Mouse (Mus musculus): ENCODE results near the gene Slc2a12. TPM values are rescaled to one million over a fixed set of nuclear protein-coding genes. Genes with fewer than 3 reads are reported as not detected.
A peak's percentile ranks its signal among the peaks of the same experiment; 100 is the strongest.

Slc2a12 gene
- total RNA-seq (2022), result 1 to 10 TPM; 3.0 to 6.4 (median 4.8) TPM

- DNase-seq (ENCODE audit: low spot score in 2 of 2), result peak; percentile 47 to 52
Measured at GRCm38 (mm10) chr10:22644853-22645491, at the start of gene Slc2a12. TSS of gene Slc2a12 (plus strand) at chr10:22645011.

DNA sequence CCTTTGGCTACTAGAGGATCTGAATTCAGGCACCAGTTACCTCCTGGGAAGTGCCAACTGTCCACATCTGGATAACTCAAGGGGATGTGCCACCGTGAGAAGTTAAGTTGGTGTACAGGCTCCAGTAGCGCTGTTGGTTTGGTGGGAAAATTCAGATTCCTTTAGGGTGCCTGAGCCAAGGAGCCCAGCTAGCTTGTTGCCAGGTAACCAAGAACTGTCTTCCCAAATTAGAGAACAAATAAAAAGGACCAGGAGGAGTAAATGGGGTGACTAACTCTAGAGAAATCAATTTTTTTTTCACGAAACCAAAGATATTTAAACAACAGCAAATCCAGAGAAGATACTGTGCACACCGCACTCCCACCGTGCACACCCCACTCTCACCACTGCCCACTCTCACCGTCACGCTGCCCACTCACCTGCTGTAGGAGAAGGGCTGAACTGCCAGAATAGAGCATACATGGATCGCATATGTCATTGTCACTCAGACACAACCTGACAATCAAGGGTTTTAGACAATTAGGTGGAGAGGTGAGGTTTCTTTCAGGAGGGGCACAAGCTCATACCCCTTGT, 45.8 kb upstream of the Slc2a12 start:
- DNase-seq (ENCODE audit: low spot score in 2 of 2), result no peak

GRCm38 (mm10) chr10:22601046-22601445, 43.8 kb upstream of the Slc2a12 start:
- no peak for DNase-seq (ENCODE audit: low spot score in 2 of 2)

- no peak for DNase-seq (ENCODE audit: low spot score in 2 of 2)
Measured at GRCm38 (mm10) chr10:22604801-22605200, 40.0 kb upstream of the Slc2a12 start.

DNA sequence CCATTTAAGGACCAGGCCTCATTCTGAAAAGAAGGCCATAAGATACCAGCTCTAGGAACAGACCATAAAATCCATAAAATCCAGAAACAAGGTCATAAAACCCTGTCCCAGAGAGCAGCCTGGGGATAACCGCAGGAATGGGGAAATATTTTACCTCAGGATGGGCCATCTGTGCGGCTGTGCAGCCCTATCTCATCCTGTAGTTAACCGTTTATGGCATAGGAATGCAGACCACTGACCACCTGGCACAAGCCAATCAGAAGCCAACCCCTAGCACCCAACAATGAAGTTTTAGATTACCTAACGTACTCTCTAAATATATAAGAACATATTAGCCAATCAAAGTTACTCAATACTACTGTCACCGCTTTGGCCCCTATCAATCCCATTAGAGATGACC, 36.5 kb upstream of the Slc2a12 start:
- DNase-seq (ENCODE audit: low spot score in 2 of 2), result no peak

DNA sequence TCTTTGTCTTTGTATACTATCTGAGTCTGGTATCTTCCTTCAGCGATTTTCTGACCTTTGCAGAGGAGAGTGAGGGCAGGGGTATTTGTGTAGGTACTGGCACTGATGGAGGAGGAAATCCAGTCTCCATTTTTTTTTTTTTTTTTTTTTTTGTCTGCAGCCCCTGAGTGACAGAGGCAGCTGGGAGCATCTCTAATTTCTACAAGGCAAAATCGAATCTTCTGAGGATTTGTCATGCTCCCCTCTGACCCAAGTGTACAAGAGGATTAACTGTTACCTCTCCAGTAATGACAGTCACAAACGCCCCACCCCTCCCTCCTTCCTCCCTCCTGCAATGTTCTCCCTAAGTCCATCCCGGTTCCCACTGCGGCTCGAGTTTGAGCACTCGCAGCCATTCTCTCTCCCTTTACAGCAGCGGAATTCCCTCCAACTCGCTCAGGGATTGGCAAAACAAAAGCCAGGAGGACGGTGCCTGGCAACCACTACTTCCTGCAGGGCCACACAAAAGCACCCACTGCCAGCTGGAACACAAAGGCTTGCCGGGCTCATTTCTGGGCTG, 35.9 kb upstream of the Slc2a12 start:
- DNase-seq (ENCODE audit: low spot score in 2 of 2), result peak; percentile 47 to 53

- DNase-seq (ENCODE audit: low spot score in 2 of 2), result no peak
Measured at GRCm38 (mm10) chr10:22613301-22613700, 31.5 kb upstream of the Slc2a12 start.

DNA sequence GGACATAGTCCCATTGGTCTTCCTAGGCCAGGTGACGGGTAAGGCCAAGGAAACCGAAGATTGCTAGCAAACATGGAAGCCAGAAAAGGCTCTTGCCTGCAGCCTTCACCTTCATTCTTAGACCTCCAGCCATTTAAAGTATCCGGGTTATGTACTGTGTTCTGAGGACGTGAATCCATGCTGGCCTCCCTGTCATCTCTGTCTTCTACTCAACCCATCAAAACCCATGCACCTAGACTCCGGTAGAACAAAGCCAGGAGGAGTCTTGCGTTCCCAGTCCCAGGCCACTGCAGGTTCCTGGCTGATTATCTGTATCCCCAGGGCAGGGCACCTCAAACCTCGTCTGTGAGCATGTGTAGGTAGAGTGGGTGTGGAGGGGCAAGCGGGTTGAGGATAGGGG, 30.3 kb upstream of the Slc2a12 start:
- no peak for DNase-seq (ENCODE audit: low spot score in 2 of 2)

GRCm38 (mm10) chr10:22615309-22615708, 29.5 kb upstream of the Slc2a12 start:
- DNase-seq (ENCODE audit: low spot score in 2 of 2), result no peak

- DNase-seq (ENCODE audit: low spot score in 2 of 2), result peak; percentile 29 to 30
Measured at GRCm38 (mm10) chr10:22618842-22619241, 26.0 kb upstream of the Slc2a12 start.

DNA sequence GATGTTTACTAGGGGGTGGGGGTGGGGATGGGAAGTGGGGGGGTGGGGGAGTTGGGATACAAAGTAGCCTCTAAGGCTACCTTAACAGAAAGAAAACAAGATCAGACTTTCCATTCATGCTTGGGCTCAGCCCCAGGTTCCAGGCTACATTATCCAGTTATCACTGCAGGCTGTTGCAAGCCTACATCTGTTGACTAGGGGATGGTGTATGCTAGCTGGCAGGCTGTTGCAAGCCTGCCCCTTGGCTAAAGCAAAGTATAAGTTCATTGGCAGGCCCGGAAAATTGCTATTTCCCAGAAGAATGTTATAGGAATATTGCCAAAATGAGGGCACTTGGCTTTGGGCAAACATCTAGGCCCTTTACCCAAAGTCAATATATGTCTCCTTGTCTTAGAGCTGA, 16.0 kb upstream of the Slc2a12 start:
- no peak for DNase-seq (ENCODE audit: low spot score in 2 of 2)

DNA sequence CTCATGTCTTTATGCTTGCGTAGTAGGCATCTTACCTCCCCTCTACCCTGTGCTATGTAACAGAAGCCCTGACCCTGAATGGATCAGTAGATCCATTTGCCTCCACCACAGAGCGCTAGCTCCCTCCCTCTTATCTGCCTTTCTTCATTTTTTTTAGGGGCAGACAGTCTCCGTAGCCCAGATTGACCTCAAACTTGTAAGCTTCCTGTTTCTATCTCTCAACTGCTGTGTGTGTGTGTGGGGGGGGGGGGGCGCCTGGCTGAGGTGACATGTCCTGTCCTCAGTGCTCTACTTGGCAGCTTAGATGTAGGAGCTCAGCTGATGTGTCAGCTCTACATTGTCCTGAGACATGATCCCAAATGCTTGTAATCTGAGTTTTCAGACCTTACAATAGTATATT, 13.7 kb upstream of the Slc2a12 start:
- DNase-seq (ENCODE audit: low spot score in 2 of 2), result no peak

DNA sequence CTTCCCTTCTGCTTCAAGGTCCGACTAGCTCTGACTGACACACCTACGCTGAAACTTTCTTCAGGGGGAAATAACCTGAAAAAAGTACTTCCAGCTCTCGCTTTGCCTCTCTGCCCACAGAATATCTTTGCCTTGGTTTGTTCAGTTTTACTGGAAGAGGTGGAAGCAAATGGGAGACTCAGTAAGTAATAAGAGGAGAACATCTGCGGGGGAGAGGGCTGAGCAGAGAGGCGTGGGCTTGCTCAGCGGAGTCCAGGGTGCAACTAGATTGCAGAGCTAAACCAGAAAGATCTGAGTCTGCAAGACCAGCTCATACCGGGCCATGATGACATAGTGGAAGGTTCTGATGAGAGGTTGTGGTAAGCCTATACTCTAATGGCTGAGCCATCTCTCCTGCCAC, 13.3 kb upstream of the Slc2a12 start:
- DNase-seq (ENCODE audit: low spot score in 2 of 2), result no peak

- no peak for DNase-seq (ENCODE audit: low spot score in 2 of 2)
Measured at GRCm38 (mm10) chr10:22631956-22632355, 12.9 kb upstream of the Slc2a12 start.

DNA sequence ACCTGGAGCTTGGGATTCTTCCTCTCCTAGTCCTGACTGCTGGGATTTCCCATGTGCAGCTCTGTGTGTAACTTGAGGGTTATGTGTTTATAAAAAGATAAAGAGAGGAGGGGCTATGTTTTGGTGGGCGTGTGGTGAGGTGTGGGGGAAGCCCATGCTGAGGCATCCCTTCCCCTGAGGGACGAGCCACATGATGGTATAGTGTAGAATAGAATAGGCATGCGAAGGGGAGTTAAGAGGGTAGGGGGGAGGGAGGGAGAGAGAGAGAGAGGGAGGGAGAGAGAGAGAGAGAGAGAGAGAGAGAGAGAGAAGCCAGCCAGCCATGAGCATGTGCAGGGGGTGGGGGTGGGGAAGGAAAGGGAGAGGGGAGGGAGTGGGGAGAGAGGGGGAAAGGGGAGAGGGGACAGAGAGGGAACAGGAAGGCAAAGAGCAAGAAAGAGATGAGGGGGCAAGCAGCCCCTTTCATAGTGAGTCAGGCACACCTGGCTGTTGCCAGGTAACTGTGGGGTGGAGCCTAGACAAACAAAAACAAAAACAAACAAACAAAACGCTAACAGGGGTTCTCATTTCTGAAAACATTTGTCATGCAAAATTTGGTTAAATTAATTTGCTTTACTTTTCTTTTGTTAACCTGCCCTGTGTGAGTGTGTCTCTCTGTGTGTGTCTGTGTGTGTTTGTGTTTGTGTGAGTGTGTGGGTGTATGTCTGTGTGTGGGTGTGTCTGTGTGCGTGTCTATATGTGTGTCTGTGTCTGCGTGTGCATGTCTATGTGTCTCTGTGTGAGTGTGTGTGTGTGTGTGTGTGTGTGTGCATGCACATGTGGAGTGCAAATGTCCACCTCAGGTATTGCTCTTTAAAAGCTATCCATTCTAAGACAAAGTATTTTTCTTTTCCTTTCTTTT, 11.2 kb upstream of the Slc2a12 start:
- DNase-seq (ENCODE audit: low spot score in 2 of 2), result no peak

DNA sequence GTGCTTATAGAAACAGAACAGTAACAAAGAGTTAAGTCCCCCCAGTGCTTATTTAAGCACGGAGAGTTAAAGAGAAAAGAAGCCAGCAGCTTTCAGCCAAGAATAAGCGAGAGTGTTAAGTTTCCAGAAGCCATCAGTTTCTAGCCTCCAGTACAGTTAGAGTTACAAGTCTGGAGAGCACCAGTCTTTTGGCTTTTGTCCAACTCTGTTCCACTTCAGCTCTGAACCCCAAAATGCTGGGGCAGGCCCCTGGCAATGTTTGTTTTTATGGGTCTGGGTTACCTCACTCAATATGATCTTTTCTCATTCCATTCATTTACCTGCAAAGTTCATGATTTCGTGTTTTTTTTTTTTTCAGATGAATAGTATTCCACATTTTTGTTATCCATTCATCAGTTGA, 7.6 kb upstream of the Slc2a12 start:
- no peak for DNase-seq (ENCODE audit: low spot score in 2 of 2)

- DNase-seq (ENCODE audit: low spot score in 2 of 2), result no peak
Measured at GRCm38 (mm10) chr10:22644171-22644570, 640 bp upstream of the Slc2a12 start.

- no peak for DNase-seq (ENCODE audit: low spot score in 2 of 2)
Measured at GRCm38 (mm10) chr10:22648702-22649101, 3.9 kb downstream of the Slc2a12 start.

- DNase-seq (ENCODE audit: low spot score in 2 of 2), result no peak
Measured at GRCm38 (mm10) chr10:22653820-22654219, 9.0 kb downstream of the Slc2a12 start.

DNA sequence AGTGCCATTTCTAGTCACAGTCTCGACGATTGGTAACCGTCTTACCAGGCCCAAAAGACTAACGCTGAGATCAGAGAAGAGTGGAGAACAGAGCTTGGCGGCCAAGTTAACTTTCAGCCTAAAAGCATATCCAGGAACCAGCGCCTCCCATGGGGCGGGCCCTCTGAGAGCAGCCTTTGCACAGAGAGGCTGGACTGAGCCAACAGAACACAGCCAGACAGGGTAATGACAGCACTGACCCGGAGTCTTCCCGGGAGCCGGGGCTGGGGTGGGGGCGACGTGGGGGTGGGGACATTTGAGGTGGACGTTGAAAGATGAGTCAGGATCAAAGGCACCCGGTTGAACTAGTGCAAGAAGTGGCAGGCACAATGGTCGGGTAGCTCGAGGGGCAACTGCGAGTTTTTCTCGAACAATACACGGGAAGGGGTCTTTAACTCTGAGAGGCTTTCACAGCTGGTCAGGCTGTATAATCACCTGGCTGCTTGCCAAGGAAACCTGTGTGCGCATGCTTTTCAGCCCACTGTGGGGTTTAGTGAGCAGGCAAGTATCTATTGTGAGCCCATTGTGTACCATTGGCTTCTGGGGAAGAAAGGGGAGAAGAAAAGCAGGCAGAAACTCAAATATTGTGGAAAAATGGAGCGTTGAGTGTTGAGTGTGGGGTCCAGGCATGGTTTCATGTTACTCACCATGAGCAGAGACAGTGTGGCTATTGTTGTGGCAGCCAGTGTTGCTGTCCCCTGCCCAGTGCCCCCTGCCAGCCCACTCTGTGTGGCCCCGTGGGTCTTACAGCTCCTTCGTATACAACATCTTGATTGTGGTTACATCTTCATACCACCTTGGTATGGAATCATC, 13.9 kb downstream of the Slc2a12 start:
- no peak for DNase-seq (ENCODE audit: low spot score in 2 of 2)

DNA sequence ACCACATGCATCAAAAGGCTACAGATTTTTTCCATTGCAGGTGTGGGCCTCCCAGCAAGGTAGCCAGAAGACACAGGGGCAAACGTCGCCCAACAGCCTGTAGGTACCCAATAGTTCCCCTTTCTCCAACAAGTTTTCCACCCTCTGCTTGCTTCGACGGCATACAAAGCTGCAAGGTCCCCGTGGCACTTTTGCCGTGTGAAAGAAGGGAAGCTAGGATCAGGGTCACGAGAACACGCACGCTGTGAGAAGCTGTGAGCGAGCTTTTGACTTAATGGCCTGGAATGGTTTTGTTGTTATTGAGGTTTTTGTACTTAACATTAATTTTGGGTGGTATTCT, 14.5 kb downstream of the Slc2a12 start:
- DNase-seq (ENCODE audit: low spot score in 2 of 2), result no peak
